Mouse (Mus musculus) C2C12 (cell line): ENCODE data around the gene Ifnb1.

Source experiments
- CEBPB ChIP-seq: IDR thresholded peaks from one replicate; pipeline ENCODE4 v1.6.1; 2011; ENCODE audit warnings: low read depth, mild to moderate bottlenecking, control low read depth, moderate library complexity
- CTCF ChIP-seq: IDR thresholded peaks from one replicate; pipeline ENCODE4 v1.5.1; 2011; ENCODE audit not compliant: control insufficient read depth, insufficient read depth, insufficient read length
- FOSL1 ChIP-seq: IDR thresholded peaks from one replicate; pipeline ENCODE4 v1.8.0; 2011; ENCODE audit warnings: mild to moderate bottlenecking, low read length; ENCODE audit not compliant: poor library complexity, insufficient read depth, severe bottlenecking
- MYOD1 ChIP-seq: IDR thresholded peaks from one replicate; pipeline ENCODE4 v1.6.1; 2011; ENCODE audit warnings: low read depth; ENCODE audit not compliant: control insufficient read depth, insufficient read length
- USF1 ChIP-seq: IDR thresholded peaks from one replicate; pipeline ENCODE4 v1.6.1; 2011; ENCODE audit warnings: low read depth, mild to moderate bottlenecking, control low read depth, moderate library complexity

- TF ChIP-seq USF1 (peak; percentile 60), MYOD1 (no peak), CTCF (peak; percentile 93), FOSL1 (no peak), CEBPB (no peak)
Observed at GRCm38 (mm10) chr4:88550161-88550945, 27.8 kb upstream of the Ifnb1 start.
